Mouse (Mus musculus) E14TG2a.4 (cell line): Measurements from ENCODE around the gene Med13l.

Source experiments
- H3K27me3 ChIP-seq: 2 replicates; pipeline ENCODE4 v1.6.1; 2014; ENCODE audit warnings: low read length, control low read depth; ENCODE audit not compliant: insufficient read depth
- H3K36me3 ChIP-seq: 2 replicates; pipeline ENCODE4 v1.6.1; 2014; ENCODE audit warnings: low read length, control low read depth; ENCODE audit not compliant: insufficient read depth
- H3K4me1 ChIP-seq: replicated peaks from 2 replicates; pipeline ENCODE4 v1.6.1; 2014; ENCODE audit warnings: low read depth, low read length, control low read depth
- H3K4me3 ChIP-seq: replicated peaks from 2 replicates; pipeline ENCODE4 v1.5.1; 2014; ENCODE audit warnings: mild to moderate bottlenecking, low read length
- H3K9me3 ChIP-seq: 2 replicates; pipeline ENCODE4 v1.6.1; 2014; ENCODE audit warnings: low read length, control low read depth
- CTCF ChIP-seq: conservative IDR thresholded peaks from 2 replicates; pipeline ENCODE4 v1.5.1; 2014; ENCODE audit warnings: low read length
- NANOG ChIP-seq: IDR thresholded peaks from 2 replicates; pipeline ENCODE4 v1.6.1; 2014; ENCODE audit warnings: borderline replicate concordance, low read length, mixed read lengths
- POU5F1 ChIP-seq: IDR thresholded peaks from 2 replicates; pipeline ENCODE4 v1.6.1; 2014; ENCODE audit warnings: low read length, borderline replicate concordance

Med13l gene

DNA sequence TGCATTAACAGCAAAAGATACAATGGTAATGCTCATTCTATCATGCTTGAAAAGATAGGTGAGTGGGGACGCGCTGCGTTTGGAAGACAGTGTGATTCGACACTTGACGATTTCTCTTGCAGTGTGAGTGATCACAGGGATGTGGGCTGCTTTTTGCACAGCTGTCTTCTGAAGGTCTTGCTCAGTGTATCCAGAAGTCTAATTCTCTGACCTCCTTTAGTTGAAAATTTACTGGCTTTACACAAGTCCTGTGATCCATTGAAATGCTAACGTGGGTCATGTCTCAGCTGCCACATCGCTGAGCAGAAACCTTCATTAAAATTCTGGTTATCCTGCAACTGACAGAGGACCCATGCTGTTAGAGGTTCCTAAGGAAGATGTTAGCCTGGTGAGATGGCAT lies 107.4 kb downstream of the Med13l start:
- Histone ChIP-seq H3K27me3 (no peaks in the 10 kb centered on the region), H3K4me1 (peaks cover 84% of the 10 kb centered on the region), H3K4me3 (no peak overlapping the region), H3K9me3 (no peaks in the 10 kb centered on the region), H3K36me3 (peaks cover 33% of the 10 kb centered on the region)
- TF ChIP-seq NANOG, result no peak

DNA sequence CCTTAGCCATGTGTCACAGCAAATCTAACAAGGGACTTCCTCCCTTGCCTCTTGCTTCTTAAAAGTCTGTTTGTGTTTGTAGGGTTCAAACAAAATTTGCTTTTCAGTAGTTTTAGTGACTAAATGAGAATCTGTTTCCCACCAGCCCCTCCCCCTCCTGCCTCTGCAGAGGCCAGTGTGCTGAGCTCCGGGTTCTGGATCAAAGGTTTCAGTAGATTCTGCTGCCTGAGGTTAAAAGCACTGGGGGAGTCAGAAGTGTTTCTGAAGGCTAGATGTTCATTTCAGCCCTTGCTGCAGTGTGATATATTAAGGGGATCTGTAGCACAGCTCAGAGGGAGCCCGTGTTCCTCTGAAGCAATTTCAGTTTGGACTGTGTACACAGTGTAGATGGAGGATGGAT lies 108.5 kb downstream of the Med13l start:
- Histone ChIP-seq H3K4me3 (no peak overlapping the region), H3K27me3 (no peaks in the 10 kb centered on the region)
- no peak for TF ChIP-seq NANOG
- TF ChIP-seq POU5F1, result no peak
- no peak for TF ChIP-seq CTCF

DNA sequence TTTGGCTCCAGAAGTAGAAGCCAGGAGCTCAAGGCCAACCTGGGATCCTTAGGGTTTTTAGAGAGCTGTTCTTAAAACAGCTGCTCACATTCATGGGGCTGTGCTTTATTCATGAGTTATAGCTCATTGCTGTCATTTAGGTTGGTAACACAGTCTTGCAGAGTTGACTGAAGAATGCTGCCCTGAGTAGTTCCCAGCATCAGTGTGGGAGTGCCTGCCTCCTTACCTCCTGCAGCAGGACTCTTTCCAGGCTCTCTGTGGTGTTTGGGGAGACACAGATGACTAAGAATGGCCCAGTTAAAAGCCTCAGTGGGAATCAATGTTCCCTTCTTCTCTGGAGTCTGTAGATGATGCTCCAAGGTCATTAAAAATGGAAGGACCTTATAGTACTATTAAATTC lies 111.6 kb downstream of the Med13l start:
- Histone ChIP-seq H3K9me3 (no peaks in the 10 kb centered on the region), H3K4me1 (peaks cover 55% of the 10 kb centered on the region)

More for the DNA sequence above, 108.5 kb downstream of the Med13l start:
- peaks cover 37% of the 10 kb centered on the region for H3K36me3 ChIP-seq
- peaks cover 77% of the 10 kb centered on the region for H3K4me1 ChIP-seq
- no peaks in the 10 kb centered on the region for H3K9me3 ChIP-seq

DNA sequence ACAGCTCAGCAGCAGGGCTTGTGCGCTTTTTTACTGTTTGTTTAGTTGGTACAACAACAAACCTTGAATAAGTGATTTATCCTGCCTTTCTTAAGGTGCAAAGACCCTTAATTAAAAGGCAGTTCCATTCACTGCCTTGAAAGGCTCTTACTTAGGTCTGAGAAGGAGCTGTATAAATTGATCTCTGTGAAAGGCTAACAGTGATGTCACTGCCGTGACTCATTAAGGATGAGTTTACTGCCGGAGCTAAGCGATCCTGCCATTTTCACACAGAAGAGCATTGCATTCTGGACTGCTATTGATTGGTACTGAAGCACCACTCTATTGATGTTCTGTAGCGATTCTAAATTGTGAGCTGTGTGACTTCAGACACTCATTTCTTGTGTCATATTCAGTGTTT lies 113.4 kb downstream of the Med13l start:
- Histone ChIP-seq H3K4me1 (peaks cover 43% of the 10 kb centered on the region), H3K36me3 (peaks cover 62% of the 10 kb centered on the region), H3K9me3 (no peaks in the 10 kb centered on the region), H3K27me3 (no peaks in the 10 kb centered on the region), H3K4me3 (no peak overlapping the region)
- no peak for TF ChIP-seq NANOG
- TF ChIP-seq CTCF, result no peak
- no peak for TF ChIP-seq POU5F1

More for the DNA sequence above, 111.6 kb downstream of the Med13l start:
- H3K4me3 ChIP-seq, result no peak overlapping the region
- H3K36me3 ChIP-seq, result peaks cover 46% of the 10 kb centered on the region
- H3K27me3 ChIP-seq, result no peaks in the 10 kb centered on the region
- no peak for TF ChIP-seq NANOG
- TF ChIP-seq POU5F1, result no peak
- no peak for TF ChIP-seq CTCF

DNA sequence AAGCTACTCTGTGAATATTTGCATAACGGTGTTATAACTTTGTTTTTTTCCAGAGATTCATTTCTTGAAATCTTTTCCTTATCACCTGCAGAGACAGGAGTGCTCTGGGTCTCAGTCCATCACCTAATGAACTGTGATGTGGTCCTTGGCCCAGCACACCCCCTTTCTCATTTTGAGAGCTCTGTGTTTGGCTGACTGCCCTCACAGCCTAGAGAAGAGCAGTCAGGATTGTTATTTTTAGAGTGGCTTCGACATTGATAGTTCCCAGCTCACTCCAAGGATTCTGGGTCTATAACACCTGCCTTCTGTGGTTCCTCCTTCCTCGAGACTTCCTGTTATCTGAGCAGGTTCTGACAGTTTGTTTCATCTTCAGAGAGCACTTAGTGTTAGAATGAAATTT lies 113.8 kb downstream of the Med13l start:
- no peak for TF ChIP-seq CTCF
- no peak for TF ChIP-seq NANOG
- no peak for TF ChIP-seq POU5F1
- Histone ChIP-seq H3K36me3 (peaks cover 66% of the 10 kb centered on the region), H3K27me3 (no peaks in the 10 kb centered on the region), H3K4me1 (peaks cover 40% of the 10 kb centered on the region), H3K4me3 (no peak overlapping the region), H3K9me3 (no peaks in the 10 kb centered on the region)

DNA sequence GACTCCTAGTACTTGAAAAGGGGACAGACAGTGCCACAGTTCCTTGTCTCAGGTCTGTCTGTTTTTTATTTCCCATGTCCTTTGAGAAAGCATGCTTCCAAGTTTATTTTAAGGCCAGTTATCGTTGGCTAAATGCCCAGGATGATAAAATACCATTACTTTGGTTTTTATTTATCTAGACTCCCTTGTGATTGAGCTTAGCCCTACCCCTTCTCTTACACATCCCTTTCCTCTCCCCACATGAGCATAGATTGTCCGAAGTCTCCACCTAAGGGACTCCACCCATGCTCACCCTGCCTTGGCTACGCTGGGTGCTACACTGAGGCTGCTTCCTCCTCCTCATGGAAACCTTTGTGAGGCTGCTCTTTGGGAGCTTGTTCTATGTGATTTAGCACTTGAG lies 115.2 kb downstream of the Med13l start:
- Histone ChIP-seq H3K36me3 (peaks cover 80% of the 10 kb centered on the region), H3K4me1 (peaks cover 44% of the 10 kb centered on the region), H3K27me3 (no peaks in the 10 kb centered on the region), H3K9me3 (no peaks in the 10 kb centered on the region), H3K4me3 (no peak overlapping the region)
- TF ChIP-seq POU5F1, result no peak

DNA sequence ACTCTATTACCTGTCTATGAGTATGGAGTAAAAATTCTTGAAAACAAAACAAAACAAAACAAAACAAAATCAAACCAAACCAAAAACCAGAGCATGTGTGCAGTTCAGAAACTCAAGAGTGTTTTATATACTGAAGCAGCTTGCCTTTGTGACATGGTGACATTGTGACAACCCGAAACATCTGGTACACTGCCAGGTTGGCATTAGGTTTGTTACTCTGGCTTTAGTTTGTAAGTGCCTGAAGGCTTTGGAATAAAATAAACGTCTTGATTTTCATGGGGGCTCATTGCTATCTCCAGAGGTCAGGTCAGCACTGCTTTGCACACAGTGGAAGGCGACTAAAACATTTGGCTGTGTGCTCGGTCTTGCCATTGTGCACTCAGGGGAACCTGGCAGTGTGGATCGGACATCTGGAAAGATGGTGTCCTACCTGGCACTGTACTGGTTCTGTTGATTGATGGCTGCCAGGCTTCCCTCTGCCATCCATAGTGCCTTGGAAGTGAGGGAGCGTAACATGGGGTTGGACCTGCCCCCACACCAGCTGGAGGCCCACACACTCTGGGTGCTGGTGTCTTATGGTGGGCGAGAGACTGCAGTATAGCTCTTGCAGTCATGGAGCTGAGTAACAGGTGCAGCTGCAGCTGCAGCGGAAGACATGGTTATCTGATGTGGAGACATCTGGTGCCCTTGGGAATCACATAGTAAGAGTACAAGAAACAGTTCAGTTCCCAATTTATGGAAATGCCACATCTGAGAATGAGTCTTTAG lies 115.9 kb downstream of the Med13l start:
- no peak overlapping the region for H3K4me3 ChIP-seq
- H3K36me3 ChIP-seq, result peaks cover 82% of the 10 kb centered on the region
- H3K4me1 ChIP-seq, result peaks cover 43% of the 10 kb centered on the region
- no peaks in the 10 kb centered on the region for H3K27me3 ChIP-seq
- TF ChIP-seq POU5F1, result no peak
- no peak for TF ChIP-seq NANOG
- no peak for TF ChIP-seq CTCF
- H3K9me3 ChIP-seq, result no peaks in the 10 kb centered on the region

DNA sequence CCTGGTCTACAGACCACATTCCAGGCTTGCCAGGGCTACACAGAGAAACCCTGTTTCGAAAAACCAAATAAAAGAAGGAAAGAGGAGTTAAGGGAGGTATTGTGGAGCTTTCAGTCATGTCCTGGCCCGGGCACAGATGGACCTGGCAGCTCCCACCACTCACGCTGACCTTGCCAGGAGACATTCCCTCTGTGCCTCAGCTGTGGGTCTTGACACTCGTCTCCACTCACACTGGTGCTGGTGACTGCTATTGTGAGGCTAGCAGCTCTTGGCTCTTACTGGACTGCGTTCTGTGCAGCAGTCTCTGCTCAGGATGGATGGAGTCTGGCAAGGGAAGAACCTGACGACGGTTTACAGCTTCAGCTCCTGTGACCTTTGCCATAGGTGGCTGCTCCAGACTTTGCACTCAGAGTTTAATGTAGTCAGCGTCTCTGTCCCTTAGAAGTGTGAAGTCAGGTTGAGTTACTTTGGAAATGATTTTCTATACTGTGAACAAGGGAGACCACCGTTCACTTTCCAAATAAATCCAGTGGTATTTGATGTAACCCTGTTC lies 118.9 kb downstream of the Med13l start:
- Histone ChIP-seq H3K4me3 (no peak overlapping the region), H3K4me1 (peaks cover 33% of the 10 kb centered on the region), H3K36me3 (peaks cover 67% of the 10 kb centered on the region), H3K9me3 (no peaks in the 10 kb centered on the region), H3K27me3 (no peaks in the 10 kb centered on the region)
- TF ChIP-seq CTCF (no peak), NANOG (no peak), POU5F1 (no peak)

DNA sequence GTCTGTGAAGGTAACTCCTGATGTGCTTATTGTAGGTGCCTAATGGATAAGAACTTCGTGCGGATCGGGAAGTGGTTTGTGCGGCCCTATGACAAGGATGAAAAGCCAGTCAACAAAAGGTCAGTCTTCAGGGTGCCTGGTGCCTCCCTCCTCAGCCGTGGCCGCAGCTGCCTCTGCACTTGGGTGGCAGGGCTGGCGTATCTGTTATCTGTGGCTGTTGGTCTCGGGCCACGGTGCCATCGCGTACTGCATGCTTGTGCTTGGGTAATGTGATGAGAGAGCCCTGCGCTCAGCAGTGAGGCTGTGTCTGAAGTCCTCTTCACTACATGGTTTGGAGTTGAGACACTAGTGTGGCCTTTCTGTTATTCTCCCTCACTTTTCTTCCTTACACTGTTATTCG lies 120.4 kb downstream of the Med13l start:
- H3K4me1 ChIP-seq, result peaks cover 36% of the 10 kb centered on the region
- no peaks in the 10 kb centered on the region for H3K9me3 ChIP-seq
- H3K4me3 ChIP-seq, result no peak overlapping the region
- TF ChIP-seq CTCF (no peak), POU5F1 (no peak), NANOG (no peak)
- peaks cover 70% of the 10 kb centered on the region for H3K36me3 ChIP-seq
- H3K27me3 ChIP-seq, result no peaks in the 10 kb centered on the region
